Mouse (Mus musculus): Measurements from ENCODE around the gene Itgb5. TPM values are rescaled to one million over a fixed set of nuclear protein-coding genes. Genes with fewer than 3 reads are reported as not detected.

The Itgb5 gene
- polyA plus RNA-seq, 1 experiment from 2014 or later, result 77.9 TPM

DNA sequence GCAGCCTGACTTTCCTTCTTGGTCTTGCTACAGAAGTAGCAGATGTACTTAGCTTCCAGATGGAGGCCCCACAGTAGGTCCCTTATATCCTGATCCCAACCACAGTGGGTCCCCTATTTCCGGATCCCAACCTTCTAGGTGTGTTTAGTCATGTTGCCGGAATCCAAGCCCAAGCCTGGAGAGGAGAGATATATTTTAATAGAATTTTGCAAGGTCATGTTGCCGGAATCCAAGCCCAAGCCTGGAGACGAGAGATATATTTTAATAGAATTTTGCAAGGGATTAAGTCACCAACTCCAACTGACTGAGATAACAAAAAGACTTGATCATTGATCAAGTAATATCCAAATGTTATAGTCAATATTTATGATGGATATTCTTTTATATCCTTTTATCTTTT lies 51.3 kb downstream of the Itgb5 start:
- H3K9me3 ChIP-seq, result no peaks in the 10 kb centered on the region
- H3K4me3 ChIP-seq (replicated peaks), result no peak overlapping the region
- no peak overlapping the region for H3K4me2 ChIP-seq
- peaks cover 20% of the 10 kb centered on the region for H3K36me3 ChIP-seq
- H3K27me3 ChIP-seq, result no peaks in the 10 kb centered on the region
- H3K9ac ChIP-seq (replicated peaks), result no peak overlapping the region
- ATAC-seq (ENCODE audit: insufficient number of reproducible peaks, insufficient read depth, low FRiP score, low TSS enrichment, low read depth), result no peak
- H3K4me1 ChIP-seq (replicated peaks), result peaks cover 34% of the 10 kb centered on the region
- 93% methylated on average over 4 of the region's 4 CpGs for WGBS
- H3K27ac ChIP-seq, result no peak overlapping the region

DNA sequence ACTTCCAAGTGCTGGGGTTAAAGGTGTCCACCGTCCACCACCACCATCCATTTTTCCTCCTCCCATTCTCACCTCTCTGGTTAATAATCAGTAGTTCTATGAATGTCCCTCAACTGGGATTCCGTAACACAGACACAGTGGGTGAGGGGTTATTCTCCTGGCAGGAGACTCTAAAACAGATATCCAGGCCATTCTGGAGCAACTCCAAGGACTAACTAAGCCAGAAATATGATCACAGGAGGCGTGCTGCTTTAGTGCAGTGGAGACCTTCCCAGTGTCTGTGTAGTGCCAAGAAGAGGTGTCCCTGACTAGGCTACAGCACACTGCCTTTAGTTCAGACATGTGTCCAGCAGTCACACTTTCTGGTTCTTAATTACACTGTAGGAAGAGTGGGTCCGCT lies 53.1 kb downstream of the Itgb5 start:
- Histone ChIP-seq H3K9ac (replicated peaks) (no peak overlapping the region), H3K4me3 (replicated peaks) (no peak overlapping the region), H3K9me3 (no peaks in the 10 kb centered on the region), H3K4me2 (no peak overlapping the region), H3K27ac (peak overlapping the region; percentile 66; the same call in 1 of the 2 replicates), H3K36me3 (peaks cover 16% of the 10 kb centered on the region; the same call in 1 of the 2 replicates), H3K4me1 (replicated peaks) (peaks cover 48% of the 10 kb centered on the region), H3K27me3 (no peaks in the 10 kb centered on the region)
- WGBS, result 60% methylated on average over 4 of the region's 4 CpGs
- no peak for ATAC-seq (ENCODE audit: insufficient number of reproducible peaks, insufficient read depth, low FRiP score, low TSS enrichment, low read depth)

DNA sequence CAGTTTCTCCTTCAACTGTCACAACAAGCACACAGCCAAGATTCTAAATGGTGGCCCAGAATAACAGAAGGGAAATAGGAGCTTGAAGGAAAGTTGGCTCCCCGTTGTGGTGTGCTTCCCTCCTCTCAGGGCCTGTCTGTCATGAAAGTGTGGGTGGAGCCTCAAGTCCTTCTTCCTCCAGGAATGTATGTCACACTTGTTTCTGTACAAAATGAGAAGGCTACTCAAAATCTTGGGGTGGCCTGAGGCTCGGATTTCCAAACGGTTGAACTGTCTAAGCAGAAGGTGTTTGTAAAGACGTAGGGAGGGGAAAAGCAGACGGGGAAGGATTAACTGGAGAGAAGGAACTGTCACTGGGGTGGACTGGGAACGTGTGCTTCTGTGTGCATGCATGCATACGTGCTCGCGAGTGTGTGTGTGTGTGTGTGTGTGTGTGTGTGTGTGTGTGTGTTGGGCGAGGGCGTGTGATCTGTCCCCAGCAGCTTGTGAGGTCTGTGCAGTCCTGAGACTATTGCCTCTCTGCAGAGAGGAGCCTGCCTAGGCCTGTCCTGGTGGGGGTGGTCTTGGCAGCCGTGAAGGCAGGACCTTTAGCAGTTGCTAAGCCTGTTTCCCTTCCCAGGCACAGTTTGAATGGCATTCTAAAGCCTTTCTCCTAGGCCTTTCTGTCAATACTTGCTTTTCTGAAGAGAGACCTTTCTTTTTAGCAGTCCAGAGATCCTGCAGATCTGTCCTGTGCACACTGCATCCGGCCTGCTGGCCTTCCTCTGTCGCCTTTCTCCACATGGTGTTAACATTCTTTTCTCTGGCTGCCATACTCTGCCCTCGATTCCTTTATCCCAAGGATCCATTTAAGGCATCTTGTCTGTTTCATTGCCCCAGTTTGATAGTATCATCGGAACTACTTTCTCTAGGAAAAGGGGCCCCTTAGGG lies 53.8 kb downstream of the Itgb5 start:
- Histone ChIP-seq H3K4me1 (replicated peaks) (peaks cover 41% of the 10 kb centered on the region), H3K27me3 (no peaks in the 10 kb centered on the region), H3K27ac (peak overlapping the region; percentile 66), H3K4me3 (replicated peaks) (no peak overlapping the region), H3K36me3 (peaks cover 16% of the 10 kb centered on the region; the same call in 1 of the 2 replicates), H3K9me3 (no peaks in the 10 kb centered on the region), H3K9ac (replicated peaks) (no peak overlapping the region), H3K4me2 (peak overlapping the region; percentile 4; the same call in 1 of the 2 replicates)
- ATAC-seq (ENCODE audit: insufficient number of reproducible peaks, insufficient read depth, low FRiP score, low TSS enrichment, low read depth), result no peak
- 43% methylated on average over 16 of the region's 16 CpGs for WGBS

DNA sequence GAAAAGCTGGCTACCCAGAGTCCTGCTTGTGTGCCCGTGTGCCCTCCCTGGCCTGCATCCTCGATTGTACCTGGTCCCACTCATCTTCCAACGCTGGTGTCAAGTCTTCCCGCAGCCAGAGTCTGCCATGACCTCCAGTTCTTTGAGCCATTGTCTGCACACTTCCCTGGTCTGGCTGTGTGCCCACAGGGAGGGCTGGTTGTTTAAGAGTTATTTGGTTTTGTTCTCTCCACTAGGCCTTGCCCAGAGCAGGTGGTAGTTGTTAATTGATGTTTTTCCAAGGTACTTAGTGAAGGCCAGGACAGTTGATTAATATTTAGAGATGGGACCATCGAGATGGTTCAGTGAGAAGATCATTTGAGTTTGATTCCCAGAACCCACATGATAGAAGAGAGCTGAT lies 54.7 kb downstream of the Itgb5 start:
- no peaks in the 10 kb centered on the region for H3K9me3 ChIP-seq
- no peak overlapping the region for H3K4me2 ChIP-seq
- H3K9ac ChIP-seq (replicated peaks), result no peak overlapping the region
- H3K4me3 ChIP-seq (replicated peaks), result no peak overlapping the region
- ATAC-seq (ENCODE audit: insufficient number of reproducible peaks, insufficient read depth, low FRiP score, low TSS enrichment, low read depth), result no peak
- no peaks in the 10 kb centered on the region for H3K27me3 ChIP-seq
- WGBS, result 81% methylated on average over 5 of the region's 5 CpGs
- no peak overlapping the region for H3K27ac ChIP-seq
- peaks cover 16% of the 10 kb centered on the region; the same call in 1 of the 2 replicates for H3K36me3 ChIP-seq
- H3K4me1 ChIP-seq (replicated peaks), result peaks cover 44% of the 10 kb centered on the region

DNA sequence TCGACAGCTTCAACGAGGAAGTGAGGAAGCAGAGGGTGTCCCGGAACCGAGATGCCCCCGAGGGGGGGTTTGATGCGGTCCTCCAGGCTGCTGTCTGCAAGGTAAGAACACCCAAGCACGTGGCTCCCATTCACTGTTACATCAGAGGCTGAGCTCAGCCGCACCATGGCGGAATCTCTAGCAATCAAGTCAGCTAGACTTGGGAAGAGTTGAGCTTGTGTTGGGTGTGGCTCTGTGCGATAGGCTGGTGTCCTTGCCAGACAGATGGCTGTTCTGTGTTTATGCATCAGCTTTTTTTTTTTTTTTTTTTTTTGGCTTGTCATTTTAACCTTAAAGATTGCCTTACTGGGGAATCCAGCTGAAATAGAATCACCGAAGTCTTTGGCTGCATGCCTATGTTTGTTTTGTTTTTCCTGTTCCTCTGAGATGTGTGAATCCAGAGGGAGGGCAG lies 55.6 kb downstream of the Itgb5 start:
- Histone ChIP-seq H3K27me3 (no peaks in the 10 kb centered on the region), H3K27ac (no peak overlapping the region), H3K9me3 (no peaks in the 10 kb centered on the region), H3K9ac (replicated peaks) (no peak overlapping the region), H3K36me3 (peaks cover 16% of the 10 kb centered on the region; the same call in 1 of the 2 replicates), H3K4me1 (replicated peaks) (peaks cover 46% of the 10 kb centered on the region), H3K4me2 (no peak overlapping the region), H3K4me3 (replicated peaks) (no peak overlapping the region)
- ATAC-seq (ENCODE audit: insufficient number of reproducible peaks, insufficient read depth, low FRiP score, low TSS enrichment, low read depth), result no peak
- WGBS, result 83% methylated on average over 11 of the region's 11 CpGs

DNA sequence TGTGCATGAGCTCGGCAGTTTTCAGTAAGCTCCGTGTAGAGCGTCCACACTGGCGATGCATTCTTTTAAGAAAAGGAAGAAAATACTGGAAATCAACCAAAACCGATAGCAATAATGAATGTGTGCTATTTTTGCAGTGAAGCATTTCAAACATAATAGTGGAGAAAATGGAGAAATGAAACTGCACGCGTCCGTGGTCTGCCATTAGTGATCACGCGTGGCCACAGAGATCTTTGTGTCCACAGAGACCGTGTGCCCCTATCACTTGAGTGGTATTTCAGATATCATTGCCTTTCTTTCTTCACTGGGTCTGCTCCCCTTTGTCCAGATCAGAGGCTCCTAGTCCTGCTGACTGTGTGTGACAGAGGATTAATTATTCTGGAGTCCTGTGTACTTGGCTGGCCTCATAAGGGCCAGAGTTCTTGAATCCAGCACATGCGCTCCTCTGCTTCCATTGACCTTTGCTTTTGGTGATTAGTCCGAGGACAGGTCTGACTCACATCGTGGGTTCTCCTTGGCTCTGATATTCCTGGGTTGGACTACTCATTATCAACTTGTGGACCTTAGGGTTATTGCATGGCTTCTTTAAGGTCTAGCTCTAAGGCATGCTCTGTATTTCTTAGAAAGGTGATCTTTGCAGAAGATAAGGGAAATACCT lies 56.3 kb downstream of the Itgb5 start:
- Histone ChIP-seq H3K27me3 (no peaks in the 10 kb centered on the region), H3K27ac (no peak overlapping the region), H3K4me3 (replicated peaks) (no peak overlapping the region), H3K9ac (replicated peaks) (no peak overlapping the region), H3K36me3 (peaks cover 10% of the 10 kb centered on the region; the same call in 1 of the 2 replicates), H3K4me2 (no peak overlapping the region), H3K4me1 (replicated peaks) (peaks cover 52% of the 10 kb centered on the region), H3K9me3 (no peaks in the 10 kb centered on the region)
- no peak for ATAC-seq (ENCODE audit: insufficient number of reproducible peaks, insufficient read depth, low FRiP score, low TSS enrichment, low read depth)
- 92% methylated on average over 14 of the region's 14 CpGs for WGBS

DNA sequence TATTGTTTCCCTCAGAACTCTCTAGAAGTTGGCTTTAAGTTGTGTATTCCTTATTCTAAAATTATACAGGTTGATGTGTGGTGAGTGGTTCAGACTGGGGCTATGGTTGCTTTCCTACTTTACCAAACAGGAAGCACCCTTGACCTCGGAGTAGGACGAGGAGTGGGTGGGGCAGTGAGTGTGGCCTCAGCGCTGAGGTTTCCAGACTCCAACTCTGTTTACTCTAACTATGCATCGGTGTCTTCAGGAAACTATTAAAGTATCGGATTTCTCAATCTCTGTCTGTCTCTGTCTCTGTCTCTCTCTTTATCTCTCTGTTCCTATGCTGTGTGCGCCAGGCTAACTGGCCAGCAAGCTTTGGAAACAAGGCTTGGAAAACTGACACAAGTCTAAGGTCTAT lies 57.2 kb downstream of the Itgb5 start:
- H3K9ac ChIP-seq (replicated peaks), result no peak overlapping the region
- no peaks in the 10 kb centered on the region for H3K27me3 ChIP-seq
- no peaks in the 10 kb centered on the region for H3K9me3 ChIP-seq
- H3K4me3 ChIP-seq (replicated peaks), result no peak overlapping the region
- ATAC-seq (ENCODE audit: insufficient number of reproducible peaks, insufficient read depth, low FRiP score, low TSS enrichment, low read depth), result no peak
- H3K4me1 ChIP-seq (replicated peaks), result peaks cover 61% of the 10 kb centered on the region
- no peak overlapping the region for H3K27ac ChIP-seq
- 21% methylated on average over 6 of the region's 6 CpGs for WGBS
- no peak overlapping the region for H3K4me2 ChIP-seq
- peaks cover 7% of the 10 kb centered on the region; the same call in 1 of the 2 replicates for H3K36me3 ChIP-seq

DNA sequence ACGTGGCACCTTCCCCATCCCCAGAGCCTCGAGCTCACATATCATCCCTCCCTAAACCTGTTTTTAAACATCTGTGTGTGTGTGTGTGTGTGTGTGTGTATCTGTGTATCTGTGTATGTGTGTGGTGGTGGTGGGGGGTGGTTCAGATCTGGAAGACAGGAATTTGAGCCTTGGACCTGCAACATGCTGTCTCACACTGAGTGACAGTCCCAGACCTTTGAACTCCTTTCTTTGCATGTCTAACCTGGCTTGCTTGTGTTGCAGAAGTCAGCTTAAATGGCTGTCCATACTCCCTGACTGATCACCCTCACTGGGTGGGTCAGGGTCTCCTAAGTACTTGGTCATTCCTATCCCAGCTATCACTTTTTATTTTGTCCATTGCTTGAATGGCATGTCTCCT lies 58.5 kb downstream of the Itgb5 start:
- H3K4me2 ChIP-seq, result no peak overlapping the region
- no peak overlapping the region for H3K9ac ChIP-seq (replicated peaks)
- WGBS, result 84% methylated on average over 2 of the region's 2 CpGs
- H3K27me3 ChIP-seq, result no peaks in the 10 kb centered on the region
- ATAC-seq (ENCODE audit: insufficient number of reproducible peaks, insufficient read depth, low FRiP score, low TSS enrichment, low read depth), result no peak
- H3K4me3 ChIP-seq (replicated peaks), result no peak overlapping the region
- peaks cover 7% of the 10 kb centered on the region; the same call in 1 of the 2 replicates for H3K36me3 ChIP-seq
- H3K4me1 ChIP-seq (replicated peaks), result peaks cover 65% of the 10 kb centered on the region
- no peak overlapping the region for H3K27ac ChIP-seq
- H3K9me3 ChIP-seq, result no peaks in the 10 kb centered on the region

DNA sequence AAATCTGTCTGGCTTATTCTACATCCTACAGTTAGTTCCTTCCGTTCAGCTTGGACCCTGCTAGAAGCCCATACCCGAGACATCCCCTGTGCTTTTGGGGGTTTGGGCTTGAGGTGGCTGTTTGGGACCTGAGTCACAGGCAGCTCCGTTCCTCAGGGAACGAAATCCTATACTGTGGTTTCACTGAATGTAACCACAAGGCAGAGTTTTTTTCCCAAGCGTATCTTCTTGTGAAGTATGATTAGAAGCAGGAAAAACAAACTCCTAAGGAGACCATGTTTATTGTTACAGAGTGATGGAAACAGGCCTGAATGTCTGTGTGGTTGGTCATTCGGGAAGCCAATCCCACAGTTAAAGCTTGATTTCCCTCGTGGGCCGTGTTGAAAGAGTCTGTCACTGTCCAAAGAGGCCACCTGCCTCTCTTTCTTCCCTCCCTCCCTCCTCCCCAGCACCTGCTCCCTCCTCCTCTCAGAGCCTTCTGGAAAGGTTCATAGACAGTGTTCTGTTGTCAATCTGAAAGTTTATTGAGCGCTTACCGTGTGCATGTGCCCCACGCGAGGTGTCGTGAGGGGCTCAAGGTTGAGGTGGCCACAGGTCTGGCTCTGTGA lies 59.6 kb downstream of the Itgb5 start:
- no peak overlapping the region for H3K9ac ChIP-seq (replicated peaks)
- H3K36me3 ChIP-seq, result peaks cover 7% of the 10 kb centered on the region; the same call in 1 of the 2 replicates
- H3K4me1 ChIP-seq (replicated peaks), result peaks cover 53% of the 10 kb centered on the region
- H3K4me2 ChIP-seq, result no peak overlapping the region
- H3K27me3 ChIP-seq, result no peaks in the 10 kb centered on the region
- H3K4me3 ChIP-seq (replicated peaks), result no peak overlapping the region
- no peaks in the 10 kb centered on the region for H3K9me3 ChIP-seq
- H3K27ac ChIP-seq, result no peak overlapping the region
- 75% methylated on average over 13 of the region's 13 CpGs for WGBS
- no peak for ATAC-seq (ENCODE audit: insufficient number of reproducible peaks, insufficient read depth, low FRiP score, low TSS enrichment, low read depth)

DNA sequence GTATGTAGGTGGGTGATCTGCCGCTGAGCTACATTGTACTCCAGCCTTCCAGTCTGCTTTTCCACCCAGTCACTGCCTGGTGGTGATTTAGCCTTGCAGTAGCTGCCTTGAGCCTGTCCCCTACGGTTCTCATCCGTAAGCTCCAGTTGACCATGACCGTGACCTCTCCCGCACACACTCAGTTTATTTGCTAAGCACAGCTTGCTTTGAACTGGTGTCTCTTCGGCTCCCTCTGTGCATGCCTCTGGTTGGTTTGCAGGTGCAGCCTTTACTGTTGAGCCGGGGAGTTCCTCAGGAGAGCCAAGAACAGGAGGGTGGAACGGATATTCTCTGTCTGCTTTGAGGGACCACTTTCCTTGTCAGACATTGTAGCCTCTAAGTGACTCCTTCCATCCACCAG lies 61.6 kb downstream of the Itgb5 start:
- Histone ChIP-seq H3K4me2 (no peak overlapping the region), H3K9me3 (no peaks in the 10 kb centered on the region), H3K36me3 (peaks cover 3% of the 10 kb centered on the region; the same call in 1 of the 2 replicates), H3K27ac (peak overlapping the region; percentile 68; the same call in 1 of the 2 replicates), H3K4me3 (replicated peaks) (no peak overlapping the region), H3K9ac (replicated peaks) (no peak overlapping the region), H3K27me3 (no peaks in the 10 kb centered on the region), H3K4me1 (replicated peaks) (peaks cover 58% of the 10 kb centered on the region)
- 63% methylated on average over 8 of the region's 8 CpGs for WGBS
- ATAC-seq (ENCODE audit: insufficient number of reproducible peaks, insufficient read depth, low FRiP score, low TSS enrichment, low read depth), result no peak

Measured in limb, embryonic 12.5 days (tissue).